Comparison of ENCODE assay signal across 10 mouse cellular contexts in genomic region chr7:19083096-19083495, GRCm38 (mm10). TPM values are rescaled to one million over a fixed set of nuclear protein-coding genes. Genes with fewer than 3 reads are reported as not detected.
DNase-seq lines count a peak whose midpoint lies in the region; ATAC-seq lines count a peak whose summit lies in the region.
"Had no signal": no experiment of that assay in that cellular context is flagged by ENCODE, and none has a peak within 500 bp of the region (broad histone marks: within the 10 kb centered on the region; RNA-seq: fewer than 3 reads in every experiment).

No protein-coding gene starts in this region.

- no peak for DNase-seq in kidney, adult 11 months
- peak; percentile 76 for DNase-seq in gastrocnemius, postnatal 10 days
- DNase-seq in naive thymus-derived CD4-positive, alpha-beta T cell, adult 2 months (ENCODE audit: low read depth), result peak; percentile 16
- no peak for DNase-seq in layer of hippocampus, postnatal 10 days (ENCODE audit: low spot score in 2 of 2)
- DNase-seq in midbrain, embryonic 14.5 days, result no peak
- no peak for DNase-seq in thymus, adult 18-20 months

- WGBS in kidney, embryonic 14.5 days, result 42% methylated on average over 6 of the region's 6 CpGs
- 56% methylated on average over 6 of the region's 6 CpGs for WGBS in intestine, embryonic 15.5 days
- WGBS in midbrain, embryonic 14.5 days, result 63% methylated on average over 6 of the region's 6 CpGs

- no peak overlapping the region for H3K4me3 ChIP-seq in kidney, embryonic 14.5 days (ENCODE audit: low read length)
- no peak overlapping the region for H3K4me3 ChIP-seq in intestine, embryonic 15.5 days (replicated peaks)
- H3K4me3 ChIP-seq in midbrain, embryonic 14.5 days (replicated peaks; ENCODE audit: low read depth, low read length), result no peak overlapping the region
- H3K4me3 ChIP-seq: megakaryocyte, embryonic 14.5 days had no signal

- H3K36me3 ChIP-seq in kidney, embryonic 14.5 days (ENCODE audit: control insufficient read depth, insufficient read depth, low read length), result peaks cover 52% of the 10 kb centered on the region
- H3K36me3 ChIP-seq in intestine, embryonic 15.5 days, result peaks cover 29% of the 10 kb centered on the region
- peaks cover 75% of the 10 kb centered on the region for H3K36me3 ChIP-seq in midbrain, embryonic 14.5 days (ENCODE audit: control insufficient read depth, insufficient read depth, low read length)

- H3K4me2 ChIP-seq in kidney, embryonic 14.5 days (replicated peaks; ENCODE audit: low read depth, low read length), result peak overlapping the region; percentile 44
- H3K4me2 ChIP-seq in intestine, embryonic 15.5 days (replicated peaks), result peak overlapping the region; percentile 46; the same call in 1 of the 2 replicates
- no peak overlapping the region for H3K4me2 ChIP-seq in midbrain, embryonic 14.5 days (ENCODE audit: low read length)

- H3K9ac ChIP-seq in kidney, embryonic 14.5 days (ENCODE audit: low read depth, low read length), result no peak overlapping the region
- H3K9ac ChIP-seq in intestine, embryonic 15.5 days, result no peak overlapping the region
- H3K9ac ChIP-seq in midbrain, embryonic 14.5 days (replicated peaks; ENCODE audit: low read length), result no peak overlapping the region

- H3K4me1 ChIP-seq in kidney, embryonic 14.5 days (ENCODE audit: control insufficient read depth, insufficient read depth, low read length), result peaks cover 46% of the 10 kb centered on the region
- H3K4me1 ChIP-seq in intestine, embryonic 15.5 days (replicated peaks), result peaks cover 51% of the 10 kb centered on the region
- H3K4me1 ChIP-seq in midbrain, embryonic 14.5 days (ENCODE audit: control insufficient read depth, insufficient read depth, low read length), result no peaks in the 10 kb centered on the region

- H3K27me3 ChIP-seq in kidney, embryonic 14.5 days (ENCODE audit: control insufficient read depth, insufficient read depth, low read length), result no peaks in the 10 kb centered on the region
- no peaks in the 10 kb centered on the region for H3K27me3 ChIP-seq in intestine, embryonic 15.5 days (replicated peaks)
- H3K27me3 ChIP-seq in midbrain, embryonic 14.5 days (ENCODE audit: control insufficient read depth, insufficient read depth, low read length), result no peaks in the 10 kb centered on the region

- H3K27ac ChIP-seq in kidney, embryonic 14.5 days (ENCODE audit: low read depth, low read length), result peak overlapping the region; percentile 38; the same call in 1 of the 2 replicates
- H3K27ac ChIP-seq in intestine, embryonic 15.5 days, result 0 out of 2 replicates have a peak overlapping the region, but pooled peaks have one; percentile 1
- no peak overlapping the region for H3K27ac ChIP-seq in midbrain, embryonic 14.5 days (replicated peaks; ENCODE audit: low read depth, low read length)

- ATAC-seq in kidney, embryonic 14.5 days (ENCODE audit: low FRiP score, low TSS enrichment), result no peak
- no peak for ATAC-seq in intestine, embryonic 15.5 days
- no peak for ATAC-seq in midbrain, embryonic 14.5 days (ENCODE audit: low FRiP score, low TSS enrichment)

- H3K9me3 ChIP-seq in kidney, embryonic 14.5 days (ENCODE audit: control insufficient read depth, low read length), result no peaks in the 10 kb centered on the region
- H3K9me3 ChIP-seq in intestine, embryonic 15.5 days, result no peaks in the 10 kb centered on the region
- no peaks in the 10 kb centered on the region for H3K9me3 ChIP-seq in midbrain, embryonic 14.5 days (ENCODE audit: control insufficient read depth, low read length)
- H3K9me3 ChIP-seq: megakaryocyte, embryonic 14.5 days had no signal

RNA-seq across cellular contexts. Expression of gene Dmpk, which starts 0.6 kb away (rescaled TPM):
- 12.1 and 14.9 TPM in 2 replicates for polyA plus RNA-seq in kidney, embryonic 14.5 days (2014; fragmentation: Nextera tagmentation; extraction: Ambion mirVana)
- 100 to 1,000 TPM; 256 to 267 TPM for total RNA-seq in gastrocnemius, postnatal 10 days (2021)
- 52.2 and 53.7 TPM in 2 replicates for polyA plus RNA-seq in intestine, embryonic 15.5 days (2015; fragmentation: Nextera tagmentation; extraction: Ambion mirVana)
- 10 to 100 TPM; 33.3 to 37.2 TPM for total RNA-seq in layer of hippocampus, postnatal 10 days (2021)
- 9.8 and 13.2 TPM in 2 replicates for polyA plus RNA-seq in midbrain, embryonic 14.5 days (2014; fragmentation: Nextera tagmentation; extraction: Ambion mirVana)

RNA-seq across cellular contexts. Expression of gene Dmwd, which starts 7.1 kb away (rescaled TPM):
- 20.5 and 23.2 TPM in 2 replicates for polyA plus RNA-seq in kidney, embryonic 14.5 days (2014; fragmentation: Nextera tagmentation; extraction: Ambion mirVana)
- 10 to 100 TPM; 26.6 to 31.8 TPM for total RNA-seq in gastrocnemius, postnatal 10 days (2021)
- 11.0 and 13.4 TPM in 2 replicates for polyA plus RNA-seq in intestine, embryonic 15.5 days (2015; fragmentation: Nextera tagmentation; extraction: Ambion mirVana)
- total RNA-seq in layer of hippocampus, postnatal 10 days (2021), result 100 to 1,000 TPM; 141 to 148 TPM
- polyA plus RNA-seq in midbrain, embryonic 14.5 days (2014; fragmentation: Nextera tagmentation; extraction: Ambion mirVana), result 33.2 and 39.2 TPM in 2 replicates

RNA-seq across cellular contexts. Expression of gene Six5, which starts 11.3 kb away (rescaled TPM):
- polyA plus RNA-seq in kidney, embryonic 14.5 days (2014; fragmentation: Nextera tagmentation; extraction: Ambion mirVana), result 13.3 and 13.6 TPM in 2 replicates
- total RNA-seq in gastrocnemius, postnatal 10 days (2021), result 1 to 10 TPM; 5.3 to 7.8 TPM
- polyA plus RNA-seq in intestine, embryonic 15.5 days (2015; fragmentation: Nextera tagmentation; extraction: Ambion mirVana), result 8.7 and 8.8 TPM in 2 replicates
- total RNA-seq in layer of hippocampus, postnatal 10 days (2021), result 1 to 10 TPM; 2.0 to 2.2 TPM
- polyA plus RNA-seq in midbrain, embryonic 14.5 days (2014; fragmentation: Nextera tagmentation; extraction: Ambion mirVana), result 1.5 and 2.5 TPM in 2 replicates

RNA-seq across cellular contexts. Expression of gene Rsph6a, which starts 28.6 kb away (rescaled TPM):
- polyA plus RNA-seq in kidney, embryonic 14.5 days (2014; fragmentation: Nextera tagmentation; extraction: Ambion mirVana), result not detected in 2 replicates
- total RNA-seq in gastrocnemius, postnatal 10 days (2021), result not detected
- polyA plus RNA-seq in intestine, embryonic 15.5 days (2015; fragmentation: Nextera tagmentation; extraction: Ambion mirVana), result not detected in 2 replicates
- total RNA-seq in layer of hippocampus, postnatal 10 days (2021), result under 1 TPM; 0.21 to 0.58 TPM
- polyA plus RNA-seq in midbrain, embryonic 14.5 days (2014; fragmentation: Nextera tagmentation; extraction: Ambion mirVana), result 0.12 and 0.21 TPM in 2 replicates
- total RNA-seq: hematopoietic stem cell, adult 5-6 weeks had no signal

RNA-seq across cellular contexts. Expression of gene Gm4969, which starts 35.1 kb away (rescaled TPM):
- 2.3 and 4.5 TPM in 2 replicates for polyA plus RNA-seq in kidney, embryonic 14.5 days (2014; fragmentation: Nextera tagmentation; extraction: Ambion mirVana)
- total RNA-seq in gastrocnemius, postnatal 10 days (2021), result under 1 TPM in 1 of 2 experiments, not detected in 1; 0.14 TPM
- polyA plus RNA-seq in intestine, embryonic 15.5 days (2015; fragmentation: Nextera tagmentation; extraction: Ambion mirVana), result 1.8 and 2.3 TPM in 2 replicates
- total RNA-seq in layer of hippocampus, postnatal 10 days (2021), result 1 to 10 TPM; 1.1 to 1.7 TPM
- 5.2 and 5.8 TPM in 2 replicates for polyA plus RNA-seq in midbrain, embryonic 14.5 days (2014; fragmentation: Nextera tagmentation; extraction: Ambion mirVana)

Comparison
In these comparisons a context has a peak if more than half of its experiments do, and no peak if none do; other contexts are left out.
1. DNase-seq: peak in gastrocnemius, postnatal 10 days (single experiment) and naive thymus-derived CD4-positive, alpha-beta T cell, adult 2 months (single experiment); none in kidney, adult 11 months (single experiment), layer of hippocampus, postnatal 10 days (0 of 2), midbrain, embryonic 14.5 days (single experiment) and thymus, adult 18-20 months (0 of 2).